Mouse (Mus musculus) lung, postnatal 0 days (tissue): ENCODE measurements around the gene Edar. TPM values are rescaled to one million over a fixed set of nuclear protein-coding genes. Genes with fewer than 3 reads are reported as not detected.

ENCODE experiments used
- ATAC-seq: fragments of 200-750 bp; cut with Nextera tagmentation; 2 replicates; pipeline ENCODE4 v1.8.0; 2017; ENCODE audit warnings: moderate library complexity
- DNase-seq: peaks from one replicate; pipeline ENCODE4 v3.0.0-alpha.2; 2016; ENCODE audit warnings: low spot score
- H3K27ac ChIP-seq: fragments of 300-500 bp; sonication (generic); 2 replicates; pipeline ENCODE4 v1.5.1; 2014; ENCODE audit warnings: antibody characterized with exemption, mild to moderate bottlenecking, low read length, mixed read lengths
- H3K27me3 ChIP-seq: fragments of 300-500 bp; sonication (generic); replicated peaks from 2 replicates; pipeline ENCODE4 v1.6.1; 2014; ENCODE audit warnings: low read length, mixed read lengths; ENCODE audit not compliant: insufficient read depth
- H3K36me3 ChIP-seq: fragments of 300-500 bp; sonication (generic); 2 replicates; pipeline ENCODE4 v1.6.1; 2014; ENCODE audit warnings: low read length, mixed read lengths; ENCODE audit not compliant: insufficient read depth
- H3K4me1 ChIP-seq: fragments of 300-500 bp; sonication (generic); 2 replicates; pipeline ENCODE4 v1.6.1; 2014; ENCODE audit warnings: antibody characterized with exemption, low read depth, low read length, mixed read lengths; ENCODE audit not compliant: insufficient read depth
- H3K4me2 ChIP-seq: fragments of 300-500 bp; sonication (generic); replicated peaks from 2 replicates; pipeline ENCODE4 v1.6.1; 2014; ENCODE audit warnings: low read depth, mild to moderate bottlenecking, low read length, moderate library complexity, mixed read lengths
- H3K4me3 ChIP-seq: fragments of 300-500 bp; sonication (generic); 2 replicates; pipeline ENCODE4 v1.5.1; 2014; ENCODE audit warnings: low read depth, low read length
- H3K9ac ChIP-seq: fragments of 300-500 bp; sonication (generic); replicated peaks from 2 replicates; pipeline ENCODE4 v1.6.1; 2014; ENCODE audit warnings: low read depth, mild to moderate bottlenecking
- H3K9me3 ChIP-seq: fragments of 300-500 bp; sonication (generic); 2 replicates; pipeline ENCODE4 v1.6.1; 2016; ENCODE audit warnings: low read length, mixed read lengths
- CTCF ChIP-seq: IDR thresholded peaks from 2 replicates; pipeline ENCODE4 v1.5.1; 2016; ENCODE audit warnings: antibody characterized with exemption, mild to moderate bottlenecking
- EP300 ChIP-seq: IDR thresholded peaks from 2 replicates; pipeline ENCODE4 v1.6.1; 2016; ENCODE audit warnings: antibody characterized with exemption, mild to moderate bottlenecking, control low read depth
- WGBS: fragments of 180-500 bp; shearing (Covaris S2); extraction: QIAGEN DNeasy Blood & Tissue Kit; methylation state at CpG from one replicate; pipeline ENCODE4 v1.1.7; 2014; 5-methylcytosine and 5-hydroxymethylcytosine counted together
- polyA plus RNA-seq: library from polyadenylated mRNA; unstranded; fragments of >200 nt; fragmentation: Nextera tagmentation; extraction: Ambion mirVana; gene quantifications from 2 replicates; pipeline ENCODE4 v1.2.1, GENCODE M21; 2015

Gene Edar
- polyA plus RNA-seq, 1 experiment from 2014 or later: 0.51 TPM

GRCm38 (mm10) chr10:58610484-58611261 is 64.8 kb downstream of the Edar start:
- H3K9me3 ChIP-seq: no peaks in the 10 kb centered on the region
- no peak; the same call in 1 of the 2 replicates for ATAC-seq
- no peak overlapping the region for H3K27ac ChIP-seq
- TF ChIP-seq EP300: no peak
- no peak for TF ChIP-seq CTCF
- 68% methylated on average over 7 of the region's 7 CpGs for WGBS
- H3K4me1 ChIP-seq: peaks cover 7% of the 10 kb centered on the region; the same call in 1 of the 2 replicates
- no peaks in the 10 kb centered on the region for H3K36me3 ChIP-seq
- no peaks in the 10 kb centered on the region for H3K27me3 ChIP-seq
- no peak overlapping the region for H3K4me3 ChIP-seq
- DNase-seq: no peak
- no peak overlapping the region for H3K9ac ChIP-seq
- H3K4me2 ChIP-seq: no peak overlapping the region

GRCm38 (mm10) chr10:58608858-58609257 is 66.6 kb downstream of the Edar start:
- H3K27ac ChIP-seq: no peak overlapping the region
- H3K4me3 ChIP-seq: no peak overlapping the region
- H3K9ac ChIP-seq: no peak overlapping the region
- no peaks in the 10 kb centered on the region for H3K9me3 ChIP-seq
- peak; percentile 72; the same call in 1 of the 2 replicates for TF ChIP-seq EP300
- no peak for TF ChIP-seq CTCF
- WGBS: 49% methylated on average over 3 of the region's 3 CpGs
- peaks cover 12% of the 10 kb centered on the region; the same call in 1 of the 2 replicates for H3K4me1 ChIP-seq
- ATAC-seq: peak; percentile 76
- H3K36me3 ChIP-seq: no peaks in the 10 kb centered on the region
- H3K27me3 ChIP-seq: no peaks in the 10 kb centered on the region
- peak; percentile 74 for DNase-seq
- H3K4me2 ChIP-seq: no peak overlapping the region

GRCm38 (mm10) chr10:58606356-58606755 is 69.1 kb downstream of the Edar start:
- Histone ChIP-seq H3K36me3 (no peaks in the 10 kb centered on the region), H3K4me1 (peaks cover 12% of the 10 kb centered on the region; the same call in 1 of the 2 replicates), H3K9me3 (no peaks in the 10 kb centered on the region), H3K4me3 (no peak overlapping the region), H3K27me3 (no peaks in the 10 kb centered on the region), H3K9ac (no peak overlapping the region), H3K27ac (no peak overlapping the region), H3K4me2 (no peak overlapping the region)
- no peak for ATAC-seq
- no peak for TF ChIP-seq CTCF
- TF ChIP-seq EP300: no peak
- 87% methylated on average over 3 of the region's 3 CpGs for WGBS
- no peak for DNase-seq

- DNase-seq: peak; percentile 68
- peak; percentile 59; the same call in 1 of the 2 replicates for TF ChIP-seq EP300
- TF ChIP-seq CTCF: no peak
- WGBS: 44% methylated on average over 2 of the region's 2 CpGs
- Histone ChIP-seq H3K4me2 (no peak overlapping the region), H3K4me3 (no peak overlapping the region), H3K9ac (no peak overlapping the region), H3K27me3 (no peaks in the 10 kb centered on the region), H3K9me3 (no peaks in the 10 kb centered on the region), H3K4me1 (peaks cover 8% of the 10 kb centered on the region; the same call in 1 of the 2 replicates), H3K36me3 (no peaks in the 10 kb centered on the region), H3K27ac (no peak overlapping the region)
- ATAC-seq: peak; percentile 77
Observed at GRCm38 (mm10) chr10:58604779-58605178, 70.7 kb downstream of the Edar start.

GRCm38 (mm10) chr10:58601946-58602345 is 73.5 kb downstream of the Edar start:
- Histone ChIP-seq H3K9me3 (no peaks in the 10 kb centered on the region), H3K4me3 (no peak overlapping the region), H3K27ac (no peak overlapping the region), H3K9ac (no peak overlapping the region), H3K36me3 (no peaks in the 10 kb centered on the region), H3K4me1 (0 out of 2 replicates have a peak, but pooled peaks cover 4% of the 10 kb centered on the region), H3K4me2 (no peak overlapping the region), H3K27me3 (no peaks in the 10 kb centered on the region)
- ATAC-seq (no peak), DNase-seq (no peak)
- TF ChIP-seq CTCF (no peak), EP300 (no peak)
- WGBS: 78% methylated on average over 7 of the region's 7 CpGs

- no peak overlapping the region for H3K27ac ChIP-seq
- H3K9me3 ChIP-seq: no peaks in the 10 kb centered on the region
- H3K4me3 ChIP-seq: no peak overlapping the region
- no peaks in the 10 kb centered on the region for H3K27me3 ChIP-seq
- WGBS: 48% methylated on average over 6 of the region's 6 CpGs
- no peaks in the 10 kb centered on the region for H3K36me3 ChIP-seq
- TF ChIP-seq EP300: no peak
- TF ChIP-seq CTCF: no peak
- no peak overlapping the region for H3K4me2 ChIP-seq
- DNase-seq: no peak
- H3K4me1 ChIP-seq: 0 out of 2 replicates have a peak, but pooled peaks cover 4% of the 10 kb centered on the region
- no peak overlapping the region for H3K9ac ChIP-seq
- ATAC-seq: no peak
Observed at GRCm38 (mm10) chr10:58601431-58601901, 74.0 kb downstream of the Edar start.
